Mouse (Mus musculus) ES-CJ7 (cell line): Measurements from ENCODE around the gene Fam178b.

Source experiments
- DNase-seq: peaks from one replicate; pipeline ENCODE4 v3.0.0; 2011; ENCODE audit warnings: low read depth, low spot score

Fam178b gene

GRCm38 (mm10) chr1:36588476-36589450, 94.2 kb downstream of the Fam178b start:
- DNase-seq, result no peak

- no peak for DNase-seq
Measured at GRCm38 (mm10) chr1:36587860-36588259, 95.1 kb downstream of the Fam178b start.

- DNase-seq, result no peak
Measured at GRCm38 (mm10) chr1:36586288-36586687, 96.7 kb downstream of the Fam178b start.

GRCm38 (mm10) chr1:36583408-36584116, 99.4 kb downstream of the Fam178b start:
- DNase-seq, result no peak

GRCm38 (mm10) chr1:36582211-36582610, 100.8 kb downstream of the Fam178b start:
- no peak for DNase-seq

GRCm38 (mm10) chr1:36581260-36581659, 101.7 kb downstream of the Fam178b start:
- DNase-seq, result no peak

- peak; percentile 92 for DNase-seq
Measured at GRCm38 (mm10) chr1:36580384-36581207, 102.4 kb downstream of the Fam178b start.

- no peak for DNase-seq
Measured at GRCm38 (mm10) chr1:36579974-36580383, 103.0 kb downstream of the Fam178b start.

GRCm38 (mm10) chr1:36576991-36577675, 105.8 kb downstream of the Fam178b start:
- DNase-seq, result no peak

- no peak for DNase-seq
Measured at GRCm38 (mm10) chr1:36575347-36575746, 107.6 kb downstream of the Fam178b start.

- no peak for DNase-seq
Measured at GRCm38 (mm10) chr1:36574196-36574955, 108.6 kb downstream of the Fam178b start.

GRCm38 (mm10) chr1:36573524-36573923, 109.5 kb downstream of the Fam178b start:
- DNase-seq, result no peak

GRCm38 (mm10) chr1:36572709-36573108, 110.3 kb downstream of the Fam178b start:
- no peak for DNase-seq

- DNase-seq, result no peak
Measured at GRCm38 (mm10) chr1:36572140-36572700, 110.8 kb downstream of the Fam178b start.

- DNase-seq, result no peak
Measured at GRCm38 (mm10) chr1:36571627-36572026, 111.4 kb downstream of the Fam178b start.

- DNase-seq, result no peak
Measured at GRCm38 (mm10) chr1:36570320-36570719, 112.7 kb downstream of the Fam178b start.

GRCm38 (mm10) chr1:36569694-36570276, 113.2 kb downstream of the Fam178b start:
- no peak for DNase-seq

- no peak for DNase-seq
Measured at GRCm38 (mm10) chr1:36568776-36569175, 114.2 kb downstream of the Fam178b start.

GRCm38 (mm10) chr1:36567818-36568603, 115.0 kb downstream of the Fam178b start:
- DNase-seq, result no peak
